Mouse (Mus musculus) megakaryocyte, embryonic 14.5 days (primary cell): ENCODE measurements around the gene Comt. TPM values are rescaled to one million over a fixed set of nuclear protein-coding genes. Genes with fewer than 3 reads are reported as not detected.

Experiments used
- H3K27me3 ChIP-seq: replicated peaks from 2 replicates; pipeline ENCODE3; 2012; ENCODE audit warnings: inconsistent platforms
- H3K36me3 ChIP-seq: replicated peaks from 2 replicates; pipeline ENCODE3; 2012; ENCODE audit warnings: low read length, inconsistent platforms, mixed read lengths
- H3K4me1 ChIP-seq: 2 replicates; pipeline ENCODE4 v1.6.1; 2012; ENCODE audit warnings: inconsistent platforms
- H3K4me3 ChIP-seq: replicated peaks from 2 replicates; pipeline ENCODE3; 2012; ENCODE audit warnings: moderate library complexity, mild to moderate bottlenecking, inconsistent platforms
- H3K9me3 ChIP-seq: 2 replicates; pipeline ENCODE4 v1.6.1; 2012; ENCODE audit warnings: inconsistent platforms
- FLI1 ChIP-seq: IDR thresholded peaks from 2 replicates; pipeline ENCODE4 v1.6.1; 2012; ENCODE audit warnings: low read length, inconsistent platforms, mixed read lengths
- GATA1 ChIP-seq: IDR thresholded peaks from 3 replicates; pipeline ENCODE4 v1.6.1; 2012; ENCODE audit warnings: mixed read lengths, low read length, inconsistent platforms, borderline replicate concordance
- polyA plus RNA-seq: library from polyadenylated mRNA; stranded (reverse); fragments of >175 nt; gene quantifications from 2 replicates; pipeline ENCODE4 v1.2.3, GENCODE M21; 2012; ENCODE audit warnings: low replicate concordance; ENCODE audit not compliant: insufficient read depth

The Comt gene
- polyA plus RNA-seq, 1 experiment, result 52.8 TPM

GRCm38 (mm10) chr16:18373632-18374031, 53.0 kb downstream of the Comt start:
- no peak for TF ChIP-seq GATA1
- TF ChIP-seq FLI1, result no peak
- no peaks in the 10 kb centered on the region for H3K9me3 ChIP-seq
- H3K27me3 ChIP-seq, result peaks cover 19% of the 10 kb centered on the region
- H3K36me3 ChIP-seq, result no peaks in the 10 kb centered on the region
- H3K4me1 ChIP-seq, result peaks cover 23% of the 10 kb centered on the region
- H3K4me3 ChIP-seq, result no peak overlapping the region

GRCm38 (mm10) chr16:18370197-18370596, 56.5 kb downstream of the Comt start:
- H3K9me3 ChIP-seq, result no peaks in the 10 kb centered on the region
- peaks cover 5% of the 10 kb centered on the region; the same call in 1 of the 2 replicates for H3K4me1 ChIP-seq
- H3K4me3 ChIP-seq, result no peak overlapping the region
- peaks cover 15% of the 10 kb centered on the region for H3K27me3 ChIP-seq
- TF ChIP-seq GATA1, result no peak
- no peak for TF ChIP-seq FLI1
- H3K36me3 ChIP-seq, result no peaks in the 10 kb centered on the region

- no peak overlapping the region for H3K4me3 ChIP-seq
- H3K27me3 ChIP-seq, result peaks cover 7% of the 10 kb centered on the region
- no peaks in the 10 kb centered on the region for H3K36me3 ChIP-seq
- peaks cover 15% of the 10 kb centered on the region for H3K9me3 ChIP-seq
- TF ChIP-seq GATA1 (no peak), FLI1 (no peak)
- H3K4me1 ChIP-seq, result peaks cover 5% of the 10 kb centered on the region; the same call in 1 of the 2 replicates
These were observed 59.8 kb downstream of the Comt start for GRCm38 (mm10) chr16:18366849-18367248.

- Histone ChIP-seq H3K36me3 (no peaks in the 10 kb centered on the region), H3K27me3 (peaks cover 16% of the 10 kb centered on the region), H3K4me1 (no peaks in the 10 kb centered on the region), H3K9me3 (peaks cover 15% of the 10 kb centered on the region), H3K4me3 (peak overlapping the region; percentile 31)
- TF ChIP-seq FLI1, result no peak
- TF ChIP-seq GATA1, result no peak
These were observed 63.7 kb downstream of the Comt start for GRCm38 (mm10) chr16:18362948-18363347.

GRCm38 (mm10) chr16:18360151-18360805, 66.4 kb downstream of the Comt start:
- no peak overlapping the region for H3K4me3 ChIP-seq
- H3K27me3 ChIP-seq, result peaks cover 31% of the 10 kb centered on the region
- no peaks in the 10 kb centered on the region for H3K36me3 ChIP-seq
- peaks cover 18% of the 10 kb centered on the region for H3K9me3 ChIP-seq
- no peak for TF ChIP-seq FLI1
- no peak for TF ChIP-seq GATA1
- no peaks in the 10 kb centered on the region for H3K4me1 ChIP-seq

GRCm38 (mm10) chr16:18357977-18358376, 68.7 kb downstream of the Comt start:
- H3K9me3 ChIP-seq, result peaks cover 10% of the 10 kb centered on the region
- H3K4me1 ChIP-seq, result peaks cover 6% of the 10 kb centered on the region
- H3K4me3 ChIP-seq, result no peak overlapping the region
- no peaks in the 10 kb centered on the region for H3K36me3 ChIP-seq
- TF ChIP-seq GATA1 (no peak), FLI1 (no peak)
- H3K27me3 ChIP-seq, result peaks cover 47% of the 10 kb centered on the region

- peaks cover 5% of the 10 kb centered on the region; the same call in 1 of the 2 replicates for H3K9me3 ChIP-seq
- H3K36me3 ChIP-seq, result no peaks in the 10 kb centered on the region
- H3K27me3 ChIP-seq, result peaks cover 55% of the 10 kb centered on the region
- peaks cover 15% of the 10 kb centered on the region for H3K4me1 ChIP-seq
- TF ChIP-seq FLI1 (no peak), GATA1 (no peak)
- no peak overlapping the region for H3K4me3 ChIP-seq
These were observed 69.7 kb downstream of the Comt start for GRCm38 (mm10) chr16:18356961-18357360.

Other genes with a start within 250 kb of the Comt start
- not detected in 2 replicates for gene Ccdc188, start 209.0 kb downstream of the Comt start, polyA plus RNA-seq
- 18.6 and 41.2 TPM in 2 replicates for gene Zdhhc8, start 191.7 kb downstream of the Comt start, polyA plus RNA-seq
- 3.9 and 21.7 TPM in 2 replicates for gene Trmt2a, start 178.2 kb downstream of the Comt start, polyA plus RNA-seq
- 283 and 648 TPM in 2 replicates for gene Ranbp1, start 178.1 kb downstream of the Comt start, polyA plus RNA-seq
- 1.3 TPM in 1 of 2 replicates, not detected in the other for gene Gm49776, start 168.5 kb downstream of the Comt start, polyA plus RNA-seq
- gene Dgcr8, start 137.6 kb downstream of the Comt start, polyA plus RNA-seq, result 0.77 and 2.5 TPM in 2 replicates
- 17.3 and 33.0 TPM in 2 replicates for gene Tango2, start 78.7 kb downstream of the Comt start, polyA plus RNA-seq
- gene Arvcf, start 78.7 kb downstream of the Comt start, polyA plus RNA-seq, result 2.6 TPM in 1 of 2 replicates, not detected in the other
- 6.9 TPM in 1 of 2 replicates, not detected in the other for gene Txnrd2, start 468 bp downstream of the Comt start, polyA plus RNA-seq
- gene Gnb1l, start 71.9 kb upstream of the Comt start, polyA plus RNA-seq, result 2.7 and 11.4 TPM in 2 replicates
- gene Rtl10, start 72.0 kb upstream of the Comt start, polyA plus RNA-seq, result 1.9 TPM in 1 of 2 replicates, not detected in the other
- gene Tbx1, start 163.8 kb upstream of the Comt start, polyA plus RNA-seq, result not detected in 2 replicates
- 3,910 and 6,936 TPM in 2 replicates for gene Gp1bb, start 195.6 kb upstream of the Comt start, polyA plus RNA-seq
- gene Gm49601, start 199.6 kb upstream of the Comt start, polyA plus RNA-seq, result 1.0 TPM in 1 of 2 replicates, not detected in the other
- 8.0 and 10.3 TPM in 2 replicates for gene Sept5, start 203.1 kb upstream of the Comt start, polyA plus RNA-seq